Mouse (Mus musculus): Measurements from ENCODE around the gene Gm10974.

The Gm10974 gene

GRCm38 (mm10) chr7:66359044-66359443, 6.7 kb upstream of the Gm10974 start:
- DNase-seq (ENCODE audit: low spot score in 2 of 2): no peak

GRCm38 (mm10) chr7:66364491-66364890, 1.2 kb upstream of the Gm10974 start:
- DNase-seq (ENCODE audit: low spot score in 2 of 2): no peak

GRCm38 (mm10) chr7:66365411-66365810, 294 bp upstream of the Gm10974 start:
- DNase-seq (ENCODE audit: low spot score in 2 of 2): no peak

GRCm38 (mm10) chr7:66369071-66369933, 3.6 kb downstream of the Gm10974 start:
- DNase-seq (ENCODE audit: low spot score in 2 of 2): no peak

- DNase-seq (ENCODE audit: low spot score in 2 of 2): no peak
Measured at GRCm38 (mm10) chr7:66369934-66370445, 4.3 kb downstream of the Gm10974 start.

GRCm38 (mm10) chr7:66370970-66371369, 5.3 kb downstream of the Gm10974 start:
- DNase-seq (ENCODE audit: low spot score in 2 of 2): no peak

GRCm38 (mm10) chr7:66373391-66373790, 7.7 kb downstream of the Gm10974 start:
- no peak for DNase-seq (ENCODE audit: low spot score in 2 of 2)

GRCm38 (mm10) chr7:66375736-66376135, 10.0 kb downstream of the Gm10974 start:
- no peak for DNase-seq (ENCODE audit: low spot score in 2 of 2)

GRCm38 (mm10) chr7:66376560-66376959, 10.9 kb downstream of the Gm10974 start:
- no peak for DNase-seq (ENCODE audit: low spot score in 2 of 2)

GRCm38 (mm10) chr7:66384213-66384612, 18.5 kb downstream of the Gm10974 start:
- peak; percentile 36 to 63 for DNase-seq (ENCODE audit: low spot score in 2 of 2)

GRCm38 (mm10) chr7:66384891-66385290, 19.2 kb downstream of the Gm10974 start:
- DNase-seq (ENCODE audit: low spot score in 2 of 2): no peak

- DNase-seq (ENCODE audit: low spot score in 2 of 2): no peak
Measured at GRCm38 (mm10) chr7:66385826-66386225, 20.1 kb downstream of the Gm10974 start.

GRCm38 (mm10) chr7:66386411-66386810, 20.7 kb downstream of the Gm10974 start:
- DNase-seq (ENCODE audit: low spot score in 2 of 2): no peak

- DNase-seq (ENCODE audit: low spot score in 2 of 2): no peak
Measured at GRCm38 (mm10) chr7:66387419-66387812, 21.7 kb downstream of the Gm10974 start.

- peak; percentile 71 for DNase-seq (ENCODE audit: low spot score in 2 of 2)
Measured at GRCm38 (mm10) chr7:66387813-66388521, 22.3 kb downstream of the Gm10974 start, which contains the start of gene Lrrk1. TSS of gene Lrrk1 (minus strand) at chr7:66388350.

GRCm38 (mm10) chr7:66388621-66389532, 23.2 kb downstream of the Gm10974 start:
- peak; percentile 63 to 69 for DNase-seq (ENCODE audit: low spot score in 2 of 2)

- DNase-seq (ENCODE audit: low spot score in 2 of 2): no peak
Measured at GRCm38 (mm10) chr7:66397288-66397687, 31.6 kb downstream of the Gm10974 start.

GRCm38 (mm10) chr7:66401605-66402004, 35.9 kb downstream of the Gm10974 start:
- DNase-seq (ENCODE audit: low spot score in 2 of 2): no peak

GRCm38 (mm10) chr7:66402876-66403275, 37.2 kb downstream of the Gm10974 start:
- DNase-seq (ENCODE audit: low spot score in 2 of 2): no peak

- no peak for DNase-seq (ENCODE audit: low spot score in 2 of 2)
Measured at GRCm38 (mm10) chr7:66404141-66404540, 38.4 kb downstream of the Gm10974 start.

- DNase-seq (ENCODE audit: low spot score in 2 of 2): no peak
Measured at GRCm38 (mm10) chr7:66404802-66405201, 39.1 kb downstream of the Gm10974 start.

- DNase-seq (ENCODE audit: low spot score in 2 of 2): no peak
Measured at GRCm38 (mm10) chr7:66405541-66405940, 39.8 kb downstream of the Gm10974 start.

Data from spleen, postnatal 36 days (tissue).